Mouse (Mus musculus): ENCODE measurements around the gene C1qtnf5.

The C1qtnf5 gene

GRCm38 (mm10) chr9:44078955-44079756 lies 27.9 kb upstream of the C1qtnf5 start:
- in situ Hi-C loops (cut with MboI, MseI), result loop anchor here (25.0 kb wide), 1 partner anchor 542 kb away; no protein-coding TSS in a partner anchor

GRCm38 (mm10) chr9:44079997-44080780 lies 26.9 kb upstream of the C1qtnf5 start:
- in situ Hi-C loops (cut with MboI, MseI), result loop anchor here (25.0 kb wide), 1 partner anchor 543 kb away; no protein-coding TSS in a partner anchor

- in situ Hi-C loops (cut with MboI, MseI), result loop anchor here (25.0 kb wide), 1 partner anchor 544 kb away; no protein-coding TSS in a partner anchor
Measured at GRCm38 (mm10) chr9:44080953-44081352, 26.1 kb upstream of the C1qtnf5 start.

GRCm38 (mm10) chr9:44081581-44081980 lies 25.5 kb upstream of the C1qtnf5 start:
- in situ Hi-C loops (cut with MboI, MseI), result loop anchor here (25.0 kb wide), 1 partner anchor 544 kb away; no protein-coding TSS in a partner anchor

GRCm38 (mm10) chr9:44082266-44082665 lies 24.8 kb upstream of the C1qtnf5 start:
- in situ Hi-C loops (cut with MboI, MseI), result loop anchor here (25.0 kb wide), 1 partner anchor 545 kb away; no protein-coding TSS in a partner anchor

- in situ Hi-C loops (cut with MboI, MseI), result loop anchor here (25.0 kb wide), 1 partner anchor 546 kb away; no protein-coding TSS in a partner anchor
Measured at GRCm38 (mm10) chr9:44083392-44084121, 23.5 kb upstream of the C1qtnf5 start.

- in situ Hi-C loops (cut with MboI, MseI), result loop anchor here (25.0 kb wide), 1 partner anchor 547 kb away; no protein-coding TSS in a partner anchor
Measured at GRCm38 (mm10) chr9:44084236-44084635, 22.8 kb upstream of the C1qtnf5 start.

GRCm38 (mm10) chr9:44084659-44085229 lies 22.3 kb upstream of the C1qtnf5 start:
- in situ Hi-C loops (cut with MboI, MseI), result loop anchor here (25.0 kb wide), 1 partner anchor 547 kb away; no protein-coding TSS in a partner anchor

- in situ Hi-C loops (cut with MboI, MseI), result loop anchor here (25.0 kb wide), 1 partner anchor 548 kb away; no protein-coding TSS in a partner anchor
Measured at GRCm38 (mm10) chr9:44085276-44085675, 21.8 kb upstream of the C1qtnf5 start.

GRCm38 (mm10) chr9:44085741-44086665 lies 21.0 kb upstream of the C1qtnf5 start:
- in situ Hi-C loops (cut with MboI, MseI), result loop anchor here (25.0 kb wide), 1 partner anchor 549 kb away; no protein-coding TSS in a partner anchor

- in situ Hi-C loops (cut with MboI, MseI), result loop anchor here (25.0 kb wide), 1 partner anchor 550 kb away; no protein-coding TSS in a partner anchor
Measured at GRCm38 (mm10) chr9:44086960-44087359, 20.1 kb upstream of the C1qtnf5 start.

- in situ Hi-C loops (cut with MboI, MseI), result loop anchor here (25.0 kb wide), 1 partner anchor 551 kb away; no protein-coding TSS in a partner anchor
Measured at GRCm38 (mm10) chr9:44087761-44088455, 19.1 kb upstream of the C1qtnf5 start.

GRCm38 (mm10) chr9:44088877-44089608 lies 18.0 kb upstream of the C1qtnf5 start:
- in situ Hi-C loops (cut with MboI, MseI), result loop anchor here (25.0 kb wide), 1 partner anchor 552 kb away; no protein-coding TSS in a partner anchor

GRCm38 (mm10) chr9:44093612-44094503 lies 13.2 kb upstream of the C1qtnf5 start:
- in situ Hi-C loops (cut with MboI, MseI), result loop anchor here (25.0 kb wide), 1 partner anchor 557 kb away; no protein-coding TSS in a partner anchor

GRCm38 (mm10) chr9:44094737-44095136 lies 12.3 kb upstream of the C1qtnf5 start:
- in situ Hi-C loops (cut with MboI, MseI), result loop anchor here (25.0 kb wide), 1 partner anchor 557 kb away; no protein-coding TSS in a partner anchor

- in situ Hi-C loops (cut with MboI, MseI), result loop anchor here (25.0 kb wide), 1 partner anchor 558 kb away; no protein-coding TSS in a partner anchor
Measured at GRCm38 (mm10) chr9:44095781-44096180, 11.3 kb upstream of the C1qtnf5 start.

- in situ Hi-C loops (cut with MboI, MseI), result loop anchor here (25.0 kb wide), 1 partner anchor 559 kb away; no protein-coding TSS in a partner anchor
Measured at GRCm38 (mm10) chr9:44096536-44096935, 10.5 kb upstream of the C1qtnf5 start.
